Mouse (Mus musculus) naive thymus-derived CD4-positive, alpha-beta T cell, adult 2 months (primary cell): ENCODE measurements around the gene Adgrv1.

Experiments
- DNase-seq: peaks from one replicate; pipeline ENCODE4 v3.0.0-alpha.2; 2011; ENCODE audit warnings: low read depth

Adgrv1 gene

DNA sequence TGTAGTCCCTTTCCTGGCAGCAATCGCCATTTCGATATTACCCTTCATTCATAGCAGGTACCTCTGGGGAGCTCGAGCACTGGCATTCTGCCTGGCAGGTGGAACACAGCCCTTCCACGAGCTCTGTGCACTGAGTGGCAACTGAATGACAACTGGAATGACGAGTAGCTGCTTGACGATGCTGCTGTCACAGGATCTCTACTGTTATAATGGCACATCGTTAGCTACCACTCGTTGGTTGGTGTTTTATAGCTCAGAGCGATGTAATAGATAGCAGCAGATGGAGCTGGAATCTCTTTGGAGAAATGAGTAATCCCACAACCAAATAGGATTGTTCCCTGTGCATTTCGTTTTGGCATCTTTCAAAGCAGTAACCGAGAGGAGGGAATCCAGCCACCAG is 587.6 kb downstream of the Adgrv1 start:
- no peak for DNase-seq
